Mouse (Mus musculus) adrenal gland, adult 18-20 months (tissue): Measurements from ENCODE around the gene Ropn1l. TPM values are rescaled to one million over a fixed set of nuclear protein-coding genes. Genes with fewer than 3 reads are reported as not detected.

Experiments used
- DNase-seq, 2 experiments: peaks; one replicate each; pipeline ENCODE4 v3.0.0; 2021 to 2022; ENCODE audit warnings: low spot score in 2 of 2
- total RNA-seq, 2 experiments: library from RNA; stranded (reverse); gene quantifications; 1 replicate in 1 of 2; 2 replicates in 1 of 2; pipeline ENCODE4 v1.2.3; 2021

Ropn1l gene
- total RNA-seq, 2 experiments from 2014 or later = 3.7 to 4.9 TPM

- no peak for DNase-seq
These were observed 3.8 kb downstream of the Ropn1l start for GRCm38 (mm10) chr15:31449772-31450171.

- DNase-seq = no peak
These were observed 6.4 kb downstream of the Ropn1l start for GRCm38 (mm10) chr15:31447121-31447520.

- DNase-seq = no peak
These were observed 10.8 kb downstream of the Ropn1l start for GRCm38 (mm10) chr15:31442698-31443097.

- no peak for DNase-seq
These were observed 11.5 kb downstream of the Ropn1l start for GRCm38 (mm10) chr15:31441996-31442395.

- DNase-seq = no peak
These were observed 16.7 kb downstream of the Ropn1l start for GRCm38 (mm10) chr15:31436811-31437210.

- DNase-seq = no peak
These were observed 17.5 kb downstream of the Ropn1l start for GRCm38 (mm10) chr15:31436083-31436482.

GRCm38 (mm10) chr15:31433768-31434167 is 19.8 kb downstream of the Ropn1l start:
- DNase-seq = no peak

- no peak for DNase-seq
These were observed 21.7 kb downstream of the Ropn1l start for GRCm38 (mm10) chr15:31431847-31432246.

GRCm38 (mm10) chr15:31430014-31430413 is 23.5 kb downstream of the Ropn1l start:
- DNase-seq = no peak

- DNase-seq = no peak
These were observed 24.1 kb downstream of the Ropn1l start for GRCm38 (mm10) chr15:31429429-31429828.

- no peak for DNase-seq
These were observed 25.0 kb downstream of the Ropn1l start for GRCm38 (mm10) chr15:31428571-31428970.

GRCm38 (mm10) chr15:31427390-31427789 is 26.1 kb downstream of the Ropn1l start:
- DNase-seq = no peak

- DNase-seq = no peak
These were observed 27.4 kb downstream of the Ropn1l start for GRCm38 (mm10) chr15:31426066-31426706.

- no peak for DNase-seq
These were observed 30.7 kb downstream of the Ropn1l start for GRCm38 (mm10) chr15:31422649-31423369.

- DNase-seq = peak; percentile 35 to 55
These were observed 34.5 kb downstream of the Ropn1l start for GRCm38 (mm10) chr15:31419037-31419436.

GRCm38 (mm10) chr15:31418686-31419024 is 34.9 kb downstream of the Ropn1l start:
- no peak for DNase-seq

GRCm38 (mm10) chr15:31417796-31418685 is 35.5 kb downstream of the Ropn1l start:
- DNase-seq = peak in 1 of 2 experiments; percentile 28

GRCm38 (mm10) chr15:31417409-31417795 is 36.1 kb downstream of the Ropn1l start:
- DNase-seq = no peak

GRCm38 (mm10) chr15:31415181-31415580 is 38.4 kb downstream of the Ropn1l start:
- DNase-seq = no peak

GRCm38 (mm10) chr15:31414179-31414898 is 39.2 kb downstream of the Ropn1l start:
- DNase-seq = no peak

GRCm38 (mm10) chr15:31413662-31414061 is 39.9 kb downstream of the Ropn1l start:
- DNase-seq = no peak
